Comparison of ENCODE assay signal across 9 mouse cellular contexts in genomic region chr6:91576906-91577305, GRCm38 (mm10).
DNase-seq lines count a peak whose midpoint lies in the region; ATAC-seq and TF ChIP-seq lines count a peak whose summit lies in the region.
"Had no signal": no experiment of that assay in that cellular context is flagged by ENCODE, and none has a peak within 500 bp of the region (broad histone marks: within the 10 kb centered on the region; RNA-seq: fewer than 3 reads in every experiment).

No protein-coding gene starts in this region.

- no peak for ATAC-seq in megakaryocyte progenitor cell, adult 5-6 weeks (replicated peaks; ENCODE audit: poor library complexity)

- H3K4me3 ChIP-seq in gastrocnemius, adult 2 months = no peak overlapping the region
- H3K4me3 ChIP-seq: neural tube, embryonic 12.5 days had no signal

- intact Hi-C loops in gastrocnemius, adult 2 months (cut with DNase I) = loop anchor here (1.0 to 2.0 kb wide), 3 partner anchors 42 to 164 kb away; no protein-coding TSS in a partner anchor

- peak; percentile 36 for DNase-seq in gastrocnemius, adult 2 months
- DNase-seq in gastrocnemius, postnatal 25 days = no peak
- DNase-seq in MN1 (ENCODE audit: low spot score) = peak; percentile 55
- DNase-seq in fat pad, adult 2 months (ENCODE audit: extremely low read depth, low read depth, low spot score) = peak; percentile 66
- peak; percentile 56 to 59 for DNase-seq in left cerebral cortex, adult 18-20 months (ENCODE audit: low spot score in 2 of 2)
- DNase-seq in adrenal gland, postnatal 14 days = no peak
- DNase-seq in thymus, postnatal 36 days = no peak

- TF ChIP-seq CTCF in gastrocnemius, adult 2 months (IDR thresholded peaks at IDR 0.05) = no peak

- peak overlapping the region; percentile 38; the same call in 1 of the 2 replicates for H3K27ac ChIP-seq in gastrocnemius, adult 2 months
- H3K27ac ChIP-seq: neural tube, embryonic 12.5 days had no signal

Comparison
In these comparisons a context has a peak if more than half of its experiments do, and no peak if none do; other contexts are left out.
1. DNase-seq: peak in gastrocnemius, adult 2 months (single experiment), MN1 (single experiment), fat pad, adult 2 months (single experiment) and left cerebral cortex, adult 18-20 months (2 of 2); none in gastrocnemius, postnatal 25 days (single experiment), adrenal gland, postnatal 14 days (single experiment) and thymus, postnatal 36 days (0 of 2).